Mouse (Mus musculus) olfactory bulb, adult 2 months (tissue): Measurements from ENCODE around the gene Jmjd7. TPM values are rescaled to one million over a fixed set of nuclear protein-coding genes. Genes with fewer than 3 reads are reported as not detected.

Experiments
- H3K27ac ChIP-seq: fragments of 200-500 bp; 2 replicates; pipeline ENCODE4 v1.5.1; 2012; ENCODE audit warnings: low read depth, low read length; ENCODE audit not compliant: insufficient read depth
- H3K4me1 ChIP-seq: fragments of 200-500 bp; 2 replicates; pipeline ENCODE4 v1.6.1; 2012; ENCODE audit warnings: low read length; ENCODE audit not compliant: control insufficient read depth, insufficient read depth
- H3K4me3 ChIP-seq: fragments of 200-500 bp; 2 replicates; pipeline ENCODE4 v1.5.1; 2012; ENCODE audit warnings: mild to moderate bottlenecking, low read depth, low read length, moderate library complexity; ENCODE audit not compliant: insufficient read depth
- CTCF ChIP-seq: fragments of 200-500 bp; IDR thresholded peaks from 2 replicates; pipeline ENCODE4 v1.5.1; 2012; ENCODE audit warnings: low read depth, mild to moderate bottlenecking, low read length, moderate library complexity; ENCODE audit not compliant: insufficient read depth
- POLR2A ChIP-seq: fragments of 200-500 bp; IDR thresholded peaks from 2 replicates; pipeline ENCODE4 v1.6.1; 2012; ENCODE audit warnings: mild to moderate bottlenecking, low read depth, low read length, moderate library complexity; ENCODE audit not compliant: insufficient read depth
- WGBS: fragments of 180-500 bp; shearing (Covaris S2); methylation state at CpG from one replicate; pipeline ENCODE4 v1.1.7; 2018; 5-methylcytosine and 5-hydroxymethylcytosine counted together
- polyA plus RNA-seq: library from polyadenylated mRNA; stranded (reverse); fragments of >200 nt; gene quantifications from 2 replicates; pipeline ENCODE4 v1.2.4, GENCODE M21; 2012; ENCODE audit warnings: low replicate concordance; ENCODE audit not compliant: missing spikeins, insufficient read depth, insufficient read length

Gene Jmjd7
- polyA plus RNA-seq = not detected in 2 replicates

- 5% methylated on average over 48 of the region's 50 CpGs for WGBS
- TF ChIP-seq CTCF (no peak), POLR2A (0 out of 2 replicates have a peak, but pooled peaks have one; percentile 42)
- Histone ChIP-seq H3K27ac (peak within 1 kb of the TSS; percentile 64), H3K4me1 (peaks cover 8% of the 10 kb centered on the region), H3K4me3 (peak within 1 kb of the TSS; percentile 81)
These were observed at the start of gene Jmjd7, which contains the start of gene Gm28042 for GRCm38 (mm10) chr2:120026984-120027949. Jmjd7 (plus strand) TSS chr2:120027483. Gm28042 (plus strand) TSS chr2:120027493.

- WGBS = 79% methylated on average over 7 of the region's 7 CpGs
- TF ChIP-seq CTCF (no peak), POLR2A (no peak)
- Histone ChIP-seq H3K4me1 (peaks cover 15% of the 10 kb centered on the region), H3K4me3 (no peak overlapping the region), H3K27ac (no peak overlapping the region)
These were observed 46.8 kb upstream of the Jmjd7 start for GRCm38 (mm10) chr2:119980343-119980986.

- no peak overlapping the region for H3K4me3 ChIP-seq
- TF ChIP-seq CTCF (no peak), POLR2A (no peak)
- peaks cover 19% of the 10 kb centered on the region for H3K4me1 ChIP-seq
- peak overlapping the region; percentile 50; the same call in 1 of the 2 replicates for H3K27ac ChIP-seq
- 75% methylated on average over 2 of the region's 2 CpGs for WGBS
These were observed 45.7 kb upstream of the Jmjd7 start for GRCm38 (mm10) chr2:119981631-119982030.

- TF ChIP-seq POLR2A = no peak
- no peak for TF ChIP-seq CTCF
- H3K27ac ChIP-seq = no peak overlapping the region
- H3K4me3 ChIP-seq = no peak overlapping the region
- 51% methylated on average over 8 of the region's 8 CpGs for WGBS
- peaks cover 12% of the 10 kb centered on the region for H3K4me1 ChIP-seq
These were observed 41.4 kb upstream of the Jmjd7 start for GRCm38 (mm10) chr2:119985871-119986270.

GRCm38 (mm10) chr2:119986369-119986768 is 40.9 kb upstream of the Jmjd7 start:
- no peak overlapping the region for H3K4me3 ChIP-seq
- no peak overlapping the region for H3K27ac ChIP-seq
- H3K4me1 ChIP-seq = peaks cover 14% of the 10 kb centered on the region
- 72% methylated on average over 6 of the region's 6 CpGs for WGBS
- TF ChIP-seq POLR2A (no peak), CTCF (no peak)

- 97% methylated on average over 2 of the region's 2 CpGs for WGBS
- H3K4me3 ChIP-seq = no peak overlapping the region
- TF ChIP-seq CTCF = no peak
- TF ChIP-seq POLR2A = no peak
- H3K4me1 ChIP-seq = peaks cover 10% of the 10 kb centered on the region
- H3K27ac ChIP-seq = no peak overlapping the region
These were observed 39.8 kb upstream of the Jmjd7 start for GRCm38 (mm10) chr2:119987441-119987840.

- H3K4me3 ChIP-seq = no peak overlapping the region
- no peak overlapping the region for H3K27ac ChIP-seq
- 82% methylated on average over 4 of the region's 4 CpGs for WGBS
- TF ChIP-seq CTCF (no peak), POLR2A (no peak)
- peaks cover 12% of the 10 kb centered on the region for H3K4me1 ChIP-seq
These were observed 38.3 kb upstream of the Jmjd7 start for GRCm38 (mm10) chr2:119988952-119989351.

- 70% methylated on average over 6 of the region's 6 CpGs for WGBS
- Histone ChIP-seq H3K27ac (no peak overlapping the region), H3K4me3 (no peak overlapping the region), H3K4me1 (peaks cover 20% of the 10 kb centered on the region)
- TF ChIP-seq POLR2A = no peak
- no peak for TF ChIP-seq CTCF
These were observed 36.4 kb upstream of the Jmjd7 start for GRCm38 (mm10) chr2:119990881-119991280.

- TF ChIP-seq CTCF = no peak
- no peak for TF ChIP-seq POLR2A
- Histone ChIP-seq H3K4me1 (peaks cover 24% of the 10 kb centered on the region), H3K27ac (no peak overlapping the region), H3K4me3 (no peak overlapping the region)
- 71% methylated on average over 2 of the region's 2 CpGs for WGBS
These were observed 34.9 kb upstream of the Jmjd7 start for GRCm38 (mm10) chr2:119992349-119992748.
